Mouse (Mus musculus): ENCODE results near the gene Cdk15.

Cdk15 gene

DNA sequence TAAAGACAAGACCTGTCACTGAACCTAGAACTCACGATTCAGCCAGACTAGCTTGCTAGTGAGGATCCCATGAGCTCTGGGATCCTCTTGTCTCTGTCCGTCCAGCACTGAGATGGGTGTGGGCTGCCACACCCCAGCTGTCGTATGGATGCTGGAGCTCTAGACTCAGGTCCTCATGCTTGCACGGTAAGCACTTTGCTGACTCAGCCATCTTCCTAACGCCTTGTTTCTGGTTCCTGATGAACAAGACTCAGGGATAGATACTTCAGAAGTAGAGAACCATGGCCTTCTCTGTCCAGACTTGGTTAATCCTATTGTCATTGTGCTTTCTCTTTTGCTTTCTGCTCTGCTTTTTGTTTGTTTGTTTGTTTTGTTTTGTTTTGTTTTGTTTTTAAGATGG, 29.2 kb downstream of the Cdk15 start:
- DNase-seq (ENCODE audit: low read depth), result no peak

DNA sequence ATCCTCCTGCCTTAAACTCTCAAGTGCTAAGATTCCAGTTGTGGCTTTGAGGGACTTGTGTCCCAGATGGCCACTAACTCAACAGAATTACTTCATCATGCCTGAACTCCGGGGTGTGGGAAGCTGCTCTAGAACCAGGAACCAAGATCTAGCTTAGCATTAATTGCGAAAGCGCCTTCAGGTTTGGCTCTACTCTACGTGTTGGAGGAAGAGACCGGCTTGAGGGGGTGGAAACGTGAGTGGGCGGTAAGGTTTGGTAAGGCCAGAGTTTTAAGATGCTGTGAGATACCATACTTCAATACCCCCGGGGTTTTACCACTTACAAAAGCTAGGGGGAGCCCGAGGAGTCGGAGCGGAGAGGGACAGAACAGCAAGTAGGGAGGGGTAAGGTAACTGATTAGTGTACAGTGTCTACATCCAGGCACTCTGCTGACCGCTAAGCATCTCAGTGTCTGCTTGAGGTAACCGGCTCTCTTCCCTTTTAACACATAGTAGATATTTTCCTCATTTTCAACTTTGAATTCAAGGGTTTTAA, 29.7 kb downstream of the Cdk15 start:
- DNase-seq (ENCODE audit: low read depth), result peak; percentile 48

DNA sequence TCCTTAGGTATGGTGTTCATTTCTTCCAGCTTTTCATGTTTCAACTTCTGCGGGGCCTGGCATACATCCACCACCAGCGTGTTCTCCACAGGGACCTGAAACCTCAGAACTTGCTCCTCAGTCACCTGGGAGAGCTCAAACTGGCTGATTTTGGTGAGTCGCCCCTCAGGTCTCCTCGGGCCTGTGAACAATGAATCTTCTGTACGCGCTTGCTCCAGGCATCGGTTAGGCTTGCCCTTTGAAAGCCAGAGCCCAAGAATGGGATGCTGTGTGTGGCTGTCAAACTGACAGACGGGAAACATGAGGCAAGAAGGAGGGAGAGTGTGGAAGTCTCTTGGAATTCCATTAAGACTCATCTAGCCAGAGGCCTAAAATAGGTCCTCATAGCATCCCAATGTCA, 31.0 kb downstream of the Cdk15 start:
- DNase-seq (ENCODE audit: low read depth), result no peak

DNA sequence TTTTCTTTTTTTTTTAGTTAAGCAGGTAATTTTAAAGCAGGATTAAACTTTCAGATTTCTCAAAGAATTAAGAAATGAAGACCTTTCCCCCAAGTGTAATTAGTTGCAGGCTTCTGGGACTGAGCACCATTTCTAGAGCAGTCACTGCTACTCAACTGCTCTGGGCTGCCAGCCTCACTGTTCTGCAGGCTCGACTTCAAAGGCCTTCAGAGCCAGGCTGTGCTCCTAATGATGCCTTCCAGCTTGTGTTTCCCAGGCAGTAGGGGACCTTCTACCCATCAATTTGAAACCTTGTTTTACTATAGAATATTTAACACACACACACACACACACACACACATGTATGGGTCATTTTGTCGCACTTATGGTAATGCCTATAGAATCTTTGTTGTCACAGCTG, 34.9 kb downstream of the Cdk15 start:
- DNase-seq (ENCODE audit: low read depth), result no peak

DNA sequence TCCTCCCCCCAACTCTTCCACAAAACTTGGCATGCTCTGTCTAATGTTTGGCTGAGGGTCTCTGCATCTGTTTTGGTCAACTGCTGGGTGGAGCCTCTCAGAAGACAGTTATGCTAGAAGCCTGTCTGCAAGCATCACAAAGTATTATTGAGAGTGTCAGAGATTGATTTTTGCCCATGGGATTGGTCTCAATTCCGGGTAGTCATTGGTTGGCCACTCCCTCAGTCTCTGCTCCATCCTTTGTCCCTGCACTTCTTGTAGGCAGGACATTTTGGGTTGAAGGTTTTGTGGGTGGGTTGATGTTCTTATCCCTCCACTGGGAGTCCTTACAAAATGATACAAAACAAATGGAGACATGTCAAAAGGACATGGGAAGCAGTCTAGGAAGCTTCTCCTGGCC, 39.1 kb downstream of the Cdk15 start:
- DNase-seq (ENCODE audit: low read depth), result no peak

DNA sequence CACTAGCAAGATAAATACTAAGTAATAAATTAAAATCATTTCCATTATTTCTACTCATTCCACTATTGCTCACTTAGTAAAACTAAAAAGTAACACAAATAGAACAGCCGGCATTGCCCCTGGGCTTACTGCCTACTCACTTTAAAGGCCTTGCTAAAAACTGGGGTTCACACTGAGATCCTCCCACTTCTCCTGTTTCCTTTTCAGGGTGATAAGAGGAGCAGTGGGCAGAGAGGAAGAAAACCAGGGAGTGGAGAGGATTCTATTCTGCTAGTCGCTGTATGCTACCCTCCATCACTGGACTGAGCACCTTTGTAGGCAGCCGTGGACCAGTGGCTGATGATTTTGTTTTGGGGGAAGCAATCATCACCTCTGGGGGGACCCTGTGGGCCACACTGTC, 40.5 kb downstream of the Cdk15 start:
- no peak for DNase-seq (ENCODE audit: low read depth)

DNA sequence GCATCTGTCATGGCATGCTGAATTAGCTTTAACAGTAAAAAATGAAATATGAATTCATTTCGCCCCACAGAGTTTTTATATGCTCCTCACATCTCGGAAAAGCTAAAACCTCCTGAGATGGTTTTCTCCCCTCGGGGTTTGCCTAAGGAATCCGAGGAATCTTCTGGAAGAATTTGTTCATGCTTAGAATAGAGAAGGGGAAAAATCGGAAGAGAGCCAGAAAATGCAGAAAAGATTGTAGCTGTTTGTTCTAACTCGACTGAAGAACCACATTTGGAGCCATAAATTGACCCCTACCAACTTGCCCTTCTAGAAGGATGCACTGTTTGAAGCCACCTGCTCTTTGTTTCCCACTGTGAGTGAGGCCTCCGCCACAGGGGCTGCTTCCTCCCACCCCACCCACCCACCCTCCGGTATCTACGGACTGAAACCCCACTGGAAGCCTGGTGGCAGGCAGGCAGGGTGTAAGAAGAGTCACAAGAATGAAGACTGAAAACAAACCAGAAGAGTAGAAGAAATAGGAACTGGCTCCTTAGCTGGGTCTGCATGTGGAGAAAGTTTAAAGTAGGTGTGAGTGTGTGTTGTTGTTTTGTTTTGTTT, 41.9 kb downstream of the Cdk15 start:
- no peak for DNase-seq (ENCODE audit: low read depth)

DNA sequence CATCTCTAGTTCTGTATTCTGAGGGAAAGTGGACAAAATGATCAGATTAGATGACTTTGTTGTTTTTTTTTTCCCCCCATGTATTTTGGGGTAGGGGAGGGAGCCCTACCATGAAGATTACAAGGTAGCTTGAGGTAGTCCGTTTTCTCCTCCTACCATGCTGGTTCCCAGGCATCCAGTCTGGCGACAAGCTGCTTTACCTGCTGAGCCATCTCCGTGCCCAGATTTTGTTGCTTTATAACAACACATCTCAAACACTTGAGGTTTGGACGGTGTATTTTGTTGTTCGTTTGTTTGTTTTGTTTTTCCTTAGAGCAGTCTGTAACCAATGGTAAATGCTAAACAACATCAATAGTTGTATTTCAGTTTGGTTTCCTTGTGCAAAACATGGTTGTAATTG, 50.6 kb downstream of the Cdk15 start:
- DNase-seq (ENCODE audit: low read depth), result no peak

DNA sequence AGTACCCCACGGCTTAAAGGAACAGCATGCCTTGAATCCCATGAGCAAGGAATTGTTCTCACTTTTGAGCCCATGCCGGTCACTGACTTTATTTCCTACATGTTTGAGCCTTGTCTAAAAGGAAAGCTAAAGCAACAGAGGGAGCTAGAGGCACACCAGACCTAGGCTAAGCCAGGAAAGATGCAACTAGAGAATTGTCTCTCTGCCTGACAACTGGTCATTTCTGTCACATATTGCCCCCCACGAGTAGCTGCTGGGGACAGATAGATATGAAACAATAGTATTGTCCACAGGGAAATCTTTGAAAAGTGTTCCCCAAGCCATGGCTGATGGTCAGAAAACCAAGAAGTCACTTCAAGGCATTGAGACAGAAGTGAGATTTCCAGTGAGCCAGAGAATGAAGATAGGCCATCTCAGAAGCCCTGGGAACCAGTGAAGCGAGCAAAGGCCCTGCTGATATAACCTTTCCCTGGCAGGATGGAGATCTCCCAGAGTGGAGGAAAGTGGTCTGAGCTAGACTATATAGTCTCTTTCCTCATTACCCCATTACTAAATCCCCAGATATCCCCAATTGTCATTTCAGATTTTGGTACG, 54.7 kb downstream of the Cdk15 start:
- DNase-seq (ENCODE audit: low read depth), result no peak

DNA sequence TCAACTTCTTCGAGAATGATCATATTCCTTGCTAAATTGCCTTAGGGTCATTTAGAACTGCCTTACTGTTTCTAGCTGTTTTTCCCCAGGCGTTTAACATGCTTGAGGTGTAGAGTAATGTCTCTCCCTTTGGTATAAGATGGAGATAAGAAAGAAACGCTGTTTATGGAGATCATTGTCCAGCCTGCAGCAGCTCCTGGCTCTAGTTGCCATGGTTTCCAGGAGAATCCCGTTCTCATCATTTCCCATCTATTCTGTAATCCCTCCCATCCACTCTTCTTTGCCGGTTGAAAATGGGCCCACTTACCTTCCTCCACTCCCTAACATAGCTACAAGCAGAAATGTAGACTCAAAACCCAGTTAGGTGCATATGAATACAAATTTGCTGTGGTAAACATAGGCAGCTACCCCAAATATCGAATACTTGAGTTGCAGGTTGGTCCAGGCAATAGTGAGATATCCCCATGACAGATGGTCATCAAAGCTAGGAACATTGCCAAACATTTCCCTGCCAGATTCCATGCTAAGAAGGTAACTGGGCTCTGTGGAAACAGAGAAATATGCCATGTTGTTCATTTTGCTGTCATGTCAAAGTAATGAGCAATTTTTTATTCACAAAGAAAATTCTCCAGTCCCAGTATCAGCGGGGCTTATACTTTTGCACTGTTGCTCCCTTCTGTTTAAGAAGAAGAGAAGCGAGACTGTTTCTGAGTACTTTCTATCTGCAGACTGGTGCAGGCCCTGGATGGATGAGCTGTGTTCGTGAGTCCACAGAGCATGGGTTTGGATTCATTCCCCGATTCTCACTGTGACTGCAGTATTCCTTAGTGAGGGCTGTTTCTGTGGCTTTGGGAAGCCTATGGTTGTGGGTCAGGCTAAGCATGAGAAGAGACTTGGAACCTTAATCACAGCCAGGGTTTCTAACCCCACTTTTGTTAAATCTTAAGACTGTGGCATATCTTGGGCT, 55.8 kb downstream of the Cdk15 start:
- DNase-seq (ENCODE audit: low read depth), result no peak

DNA sequence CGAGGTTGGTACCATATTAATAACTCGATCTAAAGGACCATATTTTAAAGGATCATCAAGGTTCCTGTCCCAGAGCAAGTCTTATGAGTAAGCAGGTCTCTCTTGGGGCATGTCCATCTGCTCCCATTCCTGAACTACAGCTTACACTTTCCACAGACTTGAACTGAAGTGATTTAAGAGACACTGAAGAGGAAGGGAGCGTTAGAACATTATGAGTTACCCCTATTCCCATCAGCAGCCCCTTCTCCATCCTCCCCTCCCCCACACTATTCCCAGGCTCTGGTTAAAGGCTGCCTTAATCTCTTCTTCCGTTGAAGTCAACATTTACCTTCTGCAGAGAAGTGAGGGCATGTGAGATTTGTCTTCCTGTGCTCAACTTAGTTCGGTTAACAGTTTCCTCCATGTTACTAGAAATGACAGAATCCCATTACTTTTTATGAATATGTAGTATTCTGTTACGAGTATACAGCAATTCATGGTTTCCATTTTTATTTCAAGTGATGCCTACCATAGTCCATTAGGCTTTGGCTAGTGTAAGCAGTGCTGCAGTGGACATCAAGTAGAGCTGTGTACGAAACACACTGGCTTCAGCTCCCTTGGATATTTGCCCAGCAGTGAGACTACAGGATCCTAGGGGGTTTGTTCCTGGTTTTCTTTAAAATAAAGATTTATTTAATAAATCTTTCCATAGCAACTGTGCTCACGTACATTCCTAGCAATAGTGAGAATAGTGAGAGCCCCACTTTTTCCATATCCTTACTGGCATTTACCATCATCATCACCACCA, 56.6 kb downstream of the Cdk15 start:
- DNase-seq (ENCODE audit: low read depth), result no peak

DNA sequence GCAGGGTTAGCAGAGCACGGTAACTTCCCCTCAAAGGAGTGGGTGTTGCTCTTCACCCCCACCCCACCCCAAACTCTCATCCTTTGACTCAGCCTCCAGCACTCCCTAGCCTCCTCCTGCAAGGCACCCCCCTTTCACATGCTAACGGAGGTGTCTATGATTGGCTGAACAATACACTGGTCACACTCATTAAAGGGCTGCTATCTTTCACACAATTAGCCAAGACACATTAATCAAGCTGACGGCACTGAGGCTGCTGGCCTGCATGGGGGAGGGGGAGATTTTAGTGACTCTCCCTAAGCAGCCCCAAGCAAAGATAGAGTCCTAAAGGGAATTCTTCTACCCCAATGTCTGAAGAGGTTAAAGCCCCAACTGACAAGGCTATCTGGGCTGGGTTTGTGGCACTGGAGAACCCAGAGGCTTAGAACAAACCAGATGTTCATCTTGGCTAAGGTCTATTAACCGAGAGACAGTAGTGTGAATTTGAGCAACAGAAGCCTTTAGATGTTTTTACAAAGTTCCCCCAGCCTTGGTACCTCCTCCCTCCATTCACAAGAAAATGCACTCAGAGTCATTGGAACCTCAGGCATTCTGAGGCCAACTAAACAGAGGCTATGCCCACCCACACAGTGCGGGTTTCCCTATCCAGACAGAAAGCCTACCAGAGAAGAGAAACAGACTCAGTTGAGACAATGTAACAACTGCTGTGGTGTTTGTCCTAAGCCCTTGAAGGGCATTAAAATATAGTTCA, 58.5 kb downstream of the Cdk15 start:
- DNase-seq (ENCODE audit: low read depth), result no peak

DNA sequence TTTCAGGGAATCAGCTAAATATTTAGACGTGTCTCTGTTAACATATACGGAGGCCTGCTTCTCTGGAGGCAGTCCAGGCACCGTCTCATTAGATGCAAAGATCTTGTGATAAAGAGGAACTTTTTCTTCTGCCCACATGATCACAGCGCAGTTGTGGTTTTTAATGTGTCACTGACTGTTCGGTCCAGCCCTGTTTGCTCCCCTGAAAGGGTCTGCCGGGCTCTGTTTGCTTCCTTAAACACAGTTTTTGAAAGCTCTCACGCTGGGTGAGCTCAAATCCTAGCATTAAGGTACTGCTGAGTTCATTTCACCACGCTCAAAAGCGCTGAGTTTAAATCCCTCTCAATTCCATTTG, 59.3 kb downstream of the Cdk15 start:
- peak; percentile 68 for DNase-seq (ENCODE audit: low read depth)

DNA sequence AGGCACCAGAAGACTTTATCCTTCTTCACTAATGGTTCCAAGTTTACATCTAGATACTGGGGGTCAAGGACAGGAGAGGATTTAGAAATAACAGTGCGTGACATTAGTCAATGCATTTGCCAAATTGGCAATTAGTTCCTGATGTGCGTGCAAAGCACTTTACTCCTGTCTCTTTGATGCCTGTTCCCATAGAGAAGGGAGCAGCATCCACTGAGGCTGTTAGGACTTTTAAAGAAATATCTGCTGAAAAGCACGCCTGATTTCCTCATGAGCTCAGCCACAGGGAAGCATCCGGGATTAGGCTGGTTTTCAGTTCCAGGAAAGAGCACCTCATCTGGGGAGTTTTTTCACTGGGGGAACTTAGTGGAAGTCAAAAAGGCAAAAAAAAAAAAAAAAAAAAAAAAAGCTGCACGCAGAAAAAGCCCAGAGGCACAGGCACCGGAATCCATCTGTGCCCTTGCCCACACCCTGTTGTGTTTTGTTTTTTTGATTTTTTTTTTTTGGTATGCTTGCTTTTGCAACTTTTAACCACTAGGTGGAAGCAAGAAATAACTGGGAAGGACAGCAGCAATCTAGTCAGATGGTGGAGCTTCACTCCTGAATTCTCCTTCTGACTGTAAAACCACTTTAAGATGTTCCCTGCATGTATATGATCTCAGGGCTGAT, 59.8 kb downstream of the Cdk15 start:
- peak; percentile 75 for DNase-seq (ENCODE audit: low read depth)

DNA sequence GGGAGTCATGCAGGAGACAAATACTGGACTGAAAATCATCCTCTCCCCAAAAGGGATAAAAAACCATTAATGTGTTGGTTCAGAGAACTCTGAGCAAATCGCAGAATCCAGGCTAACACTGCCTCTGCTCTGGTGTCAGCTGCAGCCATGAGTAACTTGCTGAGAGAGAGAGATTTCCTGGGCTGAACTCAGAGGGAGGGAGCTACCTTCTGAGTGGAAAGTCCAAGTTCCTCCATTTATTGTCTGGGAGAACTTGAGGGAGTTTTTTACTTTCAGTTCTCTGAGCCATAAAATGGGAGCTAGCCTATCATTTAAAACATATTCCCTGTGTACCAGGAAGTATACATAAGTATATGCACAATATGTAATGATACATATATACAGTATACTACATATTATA, 60.7 kb downstream of the Cdk15 start:
- DNase-seq (ENCODE audit: low read depth), result no peak

DNA sequence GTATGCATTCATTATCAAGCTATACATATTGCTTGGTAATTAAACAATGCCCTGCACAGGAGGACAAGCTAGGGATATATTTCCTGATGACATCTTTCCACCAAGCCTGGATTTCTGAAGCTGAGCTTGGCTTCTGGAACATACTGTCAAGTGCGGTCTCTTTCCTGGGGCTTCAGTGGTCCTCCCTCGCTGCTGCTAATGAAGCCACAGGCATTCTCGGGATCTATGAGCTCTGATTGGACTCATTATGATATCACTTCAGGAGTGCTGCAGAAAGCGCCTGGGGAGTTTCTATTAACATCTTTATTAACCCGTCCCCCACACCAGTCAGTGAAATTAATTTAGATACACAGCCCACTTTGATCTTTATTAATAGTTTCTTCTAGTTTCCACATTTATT, 62.2 kb downstream of the Cdk15 start:
- DNase-seq (ENCODE audit: low read depth), result no peak

DNA sequence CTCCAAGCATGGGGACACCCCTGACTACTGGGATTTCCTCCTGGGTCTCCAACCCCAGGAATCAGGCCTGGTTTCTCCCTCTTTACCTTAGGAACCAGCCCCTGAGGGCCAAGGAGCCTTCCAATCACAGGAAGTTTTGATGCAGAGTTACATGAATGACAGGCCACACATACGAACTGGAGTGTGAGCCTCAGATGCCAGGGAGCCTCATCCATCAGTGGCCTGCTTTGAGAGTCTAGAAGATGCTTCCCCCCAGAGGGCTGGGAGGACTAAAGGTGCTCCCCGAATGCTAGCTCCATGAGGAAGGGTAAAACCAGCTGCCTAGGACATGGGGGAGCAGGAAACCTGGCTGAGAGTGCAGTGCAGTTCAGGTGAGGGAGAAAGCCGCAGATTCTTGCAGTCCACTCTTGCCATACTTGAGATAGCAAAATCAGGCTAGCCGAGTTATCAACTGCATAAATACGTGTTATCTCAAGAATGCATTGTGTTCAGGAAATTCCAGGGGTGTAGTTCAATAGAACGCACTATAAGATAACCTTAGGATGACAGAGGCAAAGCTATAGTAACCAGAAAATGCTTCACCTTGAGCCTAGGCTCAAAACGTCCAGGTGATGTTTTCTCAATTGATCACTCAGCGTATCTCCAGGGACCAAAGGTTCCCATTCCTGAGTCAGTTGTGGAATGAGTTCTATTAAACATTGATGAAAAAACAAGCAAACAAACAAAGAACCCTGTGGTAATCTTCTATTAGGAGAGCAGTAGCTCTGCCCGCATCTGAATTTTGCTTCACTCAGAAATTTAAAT, 64.6 kb downstream of the Cdk15 start:
- DNase-seq (ENCODE audit: low read depth), result no peak

DNA sequence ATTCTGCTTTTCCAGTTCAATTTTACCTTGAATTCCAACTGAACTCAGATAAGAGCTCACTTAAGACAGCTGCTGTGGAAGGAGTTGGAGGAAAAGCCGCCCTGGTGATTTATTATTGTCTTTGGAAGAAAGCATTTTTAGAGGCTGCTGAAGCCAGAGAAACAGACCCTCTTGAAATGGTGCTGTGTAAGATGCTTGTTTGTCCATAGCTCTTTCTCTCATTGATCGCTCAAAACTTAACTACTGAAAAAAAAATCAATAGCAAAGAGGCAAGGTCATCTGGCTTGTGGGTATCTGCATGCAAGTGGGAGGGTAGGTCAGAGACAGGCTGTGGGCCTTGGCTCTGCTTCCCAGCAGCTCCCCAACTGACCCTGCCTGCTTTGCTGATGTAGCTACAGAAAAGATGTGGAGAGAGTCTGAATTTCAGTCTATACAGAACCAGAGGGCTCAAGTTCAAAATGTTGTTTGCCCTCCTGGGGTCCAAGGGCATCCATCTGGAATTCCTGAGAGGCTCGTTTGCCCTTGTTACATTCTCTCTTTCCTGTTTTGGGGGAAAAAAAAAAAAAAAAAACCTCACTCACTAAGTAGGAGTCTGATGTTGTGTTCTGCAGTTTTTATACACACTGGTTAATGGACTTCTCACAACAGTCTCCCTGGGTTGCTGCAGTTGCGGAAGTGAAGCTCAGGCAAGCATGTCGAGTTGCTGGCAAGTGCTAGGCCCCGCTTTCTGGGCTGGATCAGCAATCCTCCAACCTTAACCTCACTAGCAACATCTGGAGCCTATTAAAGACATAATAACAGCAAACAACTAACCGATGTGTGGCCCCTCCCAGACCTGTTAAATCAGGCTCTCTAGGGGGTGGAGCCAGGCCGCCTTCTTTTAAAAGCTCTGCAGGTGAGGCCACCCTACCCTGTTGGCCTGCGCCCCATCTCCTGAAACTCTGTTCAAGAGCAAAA, 65.5 kb downstream of the Cdk15 start:
- DNase-seq (ENCODE audit: low read depth), result no peak

DNA sequence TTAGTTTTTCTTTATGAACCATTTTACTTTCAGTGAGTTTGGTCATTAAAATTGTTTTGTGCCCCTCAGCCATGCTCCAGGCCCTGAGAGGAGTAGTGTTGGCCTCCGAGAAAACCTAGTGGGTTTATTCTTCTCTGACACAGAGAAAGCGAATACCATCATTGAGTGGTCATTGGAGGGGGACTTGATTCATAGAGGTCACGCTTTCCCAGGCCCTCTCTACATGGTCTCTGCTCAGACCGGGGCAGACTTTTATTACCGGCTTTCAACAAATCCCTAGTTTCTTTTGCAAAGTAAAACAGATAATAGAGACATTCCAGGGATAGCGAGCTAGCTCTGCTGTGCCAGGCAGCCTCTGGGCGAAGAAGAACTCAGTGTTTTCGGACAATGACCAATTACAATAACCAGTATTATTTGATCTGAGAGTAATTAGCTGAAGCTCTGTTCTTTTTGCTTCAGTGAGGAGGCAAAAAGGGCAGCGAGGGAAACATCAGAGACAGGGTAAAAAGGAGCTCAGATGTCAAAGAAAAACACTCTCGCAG, 70.2 kb downstream of the Cdk15 start:
- DNase-seq (ENCODE audit: low read depth), result no peak

Data from 416B (cell line).